Mouse (Mus musculus): ENCODE results near the gene Sp3. TPM values are rescaled to one million over a fixed set of nuclear protein-coding genes. Genes with fewer than 3 reads are reported as not detected.

Sp3 gene
- polyA plus RNA-seq, 1 experiment = 34.0 TPM

- H3K4me1 ChIP-seq (ENCODE audit: control insufficient read depth, insufficient read depth, low read length) = peaks cover 1% of the 10 kb centered on the region; the same call in 1 of the 2 replicates
- WGBS = 3% methylated on average over 33 of the region's 38 CpGs
- H3K27ac ChIP-seq (ENCODE audit: control insufficient read depth, insufficient read depth, low read depth, low read length, poor library complexity) = peak overlapping the region; percentile 99
- H3K4me3 ChIP-seq (replicated peaks; ENCODE audit: control insufficient read depth, low read depth, low read length) = peak overlapping the region; percentile 97
- TF ChIP-seq CTCF (IDR thresholded peaks at IDR 0.05; ENCODE audit: control insufficient read depth, insufficient read depth, low read length) (no peak), POLR2A (IDR thresholded peaks at IDR 0.05; ENCODE audit: borderline replicate concordance, control insufficient read depth, low read depth, low read length) (no peak)
Observed at GRCm38 (mm10) chr2:72978473-72978872, 1.8 kb downstream of the Sp3 start.

GRCm38 (mm10) chr2:72977272-72977671 lies 3.0 kb downstream of the Sp3 start:
- no peak for TF ChIP-seq POLR2A (IDR thresholded peaks at IDR 0.05; ENCODE audit: borderline replicate concordance, control insufficient read depth, low read depth, low read length)
- TF ChIP-seq CTCF (IDR thresholded peaks at IDR 0.05; ENCODE audit: control insufficient read depth, insufficient read depth, low read length) = no peak
- Histone ChIP-seq H3K4me1 (ENCODE audit: control insufficient read depth, insufficient read depth, low read length) (peaks cover 1% of the 10 kb centered on the region; the same call in 1 of the 2 replicates), H3K4me3 (replicated peaks; ENCODE audit: control insufficient read depth, low read depth, low read length) (peak overlapping the region; percentile 65), H3K27ac (ENCODE audit: control insufficient read depth, insufficient read depth, low read depth, low read length, poor library complexity) (no peak overlapping the region)
- WGBS = 23% methylated on average over 1 of the region's 1 CpGs

- Histone ChIP-seq H3K27ac (ENCODE audit: control insufficient read depth, insufficient read depth, low read depth, low read length, poor library complexity) (no peak overlapping the region), H3K4me3 (replicated peaks; ENCODE audit: control insufficient read depth, low read depth, low read length) (peak overlapping the region; percentile 42), H3K4me1 (ENCODE audit: control insufficient read depth, insufficient read depth, low read length) (peaks cover 1% of the 10 kb centered on the region; the same call in 1 of the 2 replicates)
- TF ChIP-seq POLR2A (IDR thresholded peaks at IDR 0.05; ENCODE audit: borderline replicate concordance, control insufficient read depth, low read depth, low read length) (no peak), CTCF (IDR thresholded peaks at IDR 0.05; ENCODE audit: control insufficient read depth, insufficient read depth, low read length) (no peak)
Observed at GRCm38 (mm10) chr2:72976036-72976435, 4.2 kb downstream of the Sp3 start.

GRCm38 (mm10) chr2:72970831-72971230 lies 9.4 kb downstream of the Sp3 start:
- TF ChIP-seq POLR2A (IDR thresholded peaks at IDR 0.05; ENCODE audit: borderline replicate concordance, control insufficient read depth, low read depth, low read length) (no peak), CTCF (IDR thresholded peaks at IDR 0.05; ENCODE audit: control insufficient read depth, insufficient read depth, low read length) (no peak)
- 75% methylated on average over 6 of the region's 6 CpGs for WGBS
- Histone ChIP-seq H3K27ac (ENCODE audit: control insufficient read depth, insufficient read depth, low read depth, low read length, poor library complexity) (peak overlapping the region; percentile 48; the same call in 1 of the 2 replicates), H3K4me1 (ENCODE audit: control insufficient read depth, insufficient read depth, low read length) (no peaks in the 10 kb centered on the region; the same call in 1 of the 2 replicates), H3K4me3 (replicated peaks; ENCODE audit: control insufficient read depth, low read depth, low read length) (no peak overlapping the region)

- no peaks in the 10 kb centered on the region; the same call in 1 of the 2 replicates for H3K4me1 ChIP-seq (ENCODE audit: control insufficient read depth, insufficient read depth, low read length)
- WGBS = 52% methylated on average over 4 of the region's 4 CpGs
- H3K4me3 ChIP-seq (replicated peaks; ENCODE audit: control insufficient read depth, low read depth, low read length) = no peak overlapping the region
- TF ChIP-seq CTCF (IDR thresholded peaks at IDR 0.05; ENCODE audit: control insufficient read depth, insufficient read depth, low read length) (no peak), POLR2A (IDR thresholded peaks at IDR 0.05; ENCODE audit: borderline replicate concordance, control insufficient read depth, low read depth, low read length) (no peak)
- H3K27ac ChIP-seq (ENCODE audit: control insufficient read depth, insufficient read depth, low read depth, low read length, poor library complexity) = no peak overlapping the region
Observed at GRCm38 (mm10) chr2:72970302-72970701, 9.9 kb downstream of the Sp3 start.

- Histone ChIP-seq H3K4me3 (replicated peaks; ENCODE audit: control insufficient read depth, low read depth, low read length) (no peak overlapping the region), H3K27ac (ENCODE audit: control insufficient read depth, insufficient read depth, low read depth, low read length, poor library complexity) (no peak overlapping the region), H3K4me1 (ENCODE audit: control insufficient read depth, insufficient read depth, low read length) (no peaks in the 10 kb centered on the region; the same call in 1 of the 2 replicates)
- 90% methylated on average over 1 of the region's 1 CpGs for WGBS
- TF ChIP-seq POLR2A (IDR thresholded peaks at IDR 0.05; ENCODE audit: borderline replicate concordance, control insufficient read depth, low read depth, low read length) (no peak), CTCF (IDR thresholded peaks at IDR 0.05; ENCODE audit: control insufficient read depth, insufficient read depth, low read length) (no peak)
Observed at GRCm38 (mm10) chr2:72968536-72968935, 11.7 kb downstream of the Sp3 start.

GRCm38 (mm10) chr2:72965450-72965849 lies 14.8 kb downstream of the Sp3 start:
- no peak overlapping the region for H3K27ac ChIP-seq (ENCODE audit: control insufficient read depth, insufficient read depth, low read depth, low read length, poor library complexity)
- 71% methylated on average over 2 of the region's 2 CpGs for WGBS

GRCm38 (mm10) chr2:72956415-72956814 lies 23.8 kb downstream of the Sp3 start:
- WGBS = 91% methylated on average over 3 of the region's 3 CpGs
- no peak for TF ChIP-seq CTCF (IDR thresholded peaks at IDR 0.05; ENCODE audit: control insufficient read depth, insufficient read depth, low read length)
- no peak for TF ChIP-seq POLR2A (IDR thresholded peaks at IDR 0.05; ENCODE audit: borderline replicate concordance, control insufficient read depth, low read depth, low read length)
- Histone ChIP-seq H3K27ac (ENCODE audit: control insufficient read depth, insufficient read depth, low read depth, low read length, poor library complexity) (no peak overlapping the region), H3K4me1 (ENCODE audit: control insufficient read depth, insufficient read depth, low read length) (no peaks in the 10 kb centered on the region; the same call in 1 of the 2 replicates), H3K4me3 (replicated peaks; ENCODE audit: control insufficient read depth, low read depth, low read length) (no peak overlapping the region)

More at GRCm38 (mm10) chr2:72965450-72965849, 14.8 kb downstream of the Sp3 start:
- Histone ChIP-seq H3K4me3 (replicated peaks; ENCODE audit: control insufficient read depth, low read depth, low read length) (no peak overlapping the region), H3K4me1 (ENCODE audit: control insufficient read depth, insufficient read depth, low read length) (no peaks in the 10 kb centered on the region; the same call in 1 of the 2 replicates)
- TF ChIP-seq POLR2A (IDR thresholded peaks at IDR 0.05; ENCODE audit: borderline replicate concordance, control insufficient read depth, low read depth, low read length) (no peak), CTCF (IDR thresholded peaks at IDR 0.05; ENCODE audit: control insufficient read depth, insufficient read depth, low read length) (no peak)

GRCm38 (mm10) chr2:72952979-72953378 lies 27.3 kb downstream of the Sp3 start:
- WGBS = 67% methylated on average over 3 of the region's 3 CpGs

More at GRCm38 (mm10) chr2:72952979-72953378, 27.3 kb downstream of the Sp3 start:
- H3K4me3 ChIP-seq (replicated peaks; ENCODE audit: control insufficient read depth, low read depth, low read length) = no peak overlapping the region
- H3K4me1 ChIP-seq (ENCODE audit: control insufficient read depth, insufficient read depth, low read length) = no peaks in the 10 kb centered on the region
- TF ChIP-seq POLR2A (IDR thresholded peaks at IDR 0.05; ENCODE audit: borderline replicate concordance, control insufficient read depth, low read depth, low read length) (no peak), CTCF (IDR thresholded peaks at IDR 0.05; ENCODE audit: control insufficient read depth, insufficient read depth, low read length) (no peak)
- H3K27ac ChIP-seq (ENCODE audit: control insufficient read depth, insufficient read depth, low read depth, low read length, poor library complexity) = no peak overlapping the region

All from bone marrow, adult 2 months (tissue).